Mouse (Mus musculus) lung, postnatal 0 days (tissue): ENCODE measurements around the gene Ostn. TPM values are rescaled to one million over a fixed set of nuclear protein-coding genes. Genes with fewer than 3 reads are reported as not detected.

ENCODE experiments used
- ATAC-seq: fragments of 200-750 bp; cut with Nextera tagmentation; 2 replicates; pipeline ENCODE4 v1.8.0; 2017; ENCODE audit warnings: moderate library complexity
- DNase-seq: peaks from one replicate; pipeline ENCODE4 v3.0.0-alpha.2; 2016; ENCODE audit warnings: low spot score
- H3K27ac ChIP-seq: fragments of 300-500 bp; sonication (generic); 2 replicates; pipeline ENCODE4 v1.5.1; 2014; ENCODE audit warnings: antibody characterized with exemption, mild to moderate bottlenecking, low read length, mixed read lengths
- H3K27me3 ChIP-seq: fragments of 300-500 bp; sonication (generic); replicated peaks from 2 replicates; pipeline ENCODE4 v1.6.1; 2014; ENCODE audit warnings: low read length, mixed read lengths; ENCODE audit not compliant: insufficient read depth
- H3K36me3 ChIP-seq: fragments of 300-500 bp; sonication (generic); 2 replicates; pipeline ENCODE4 v1.6.1; 2014; ENCODE audit warnings: low read length, mixed read lengths; ENCODE audit not compliant: insufficient read depth
- H3K4me1 ChIP-seq: fragments of 300-500 bp; sonication (generic); 2 replicates; pipeline ENCODE4 v1.6.1; 2014; ENCODE audit warnings: antibody characterized with exemption, low read depth, low read length, mixed read lengths; ENCODE audit not compliant: insufficient read depth
- H3K4me2 ChIP-seq: fragments of 300-500 bp; sonication (generic); replicated peaks from 2 replicates; pipeline ENCODE4 v1.6.1; 2014; ENCODE audit warnings: low read depth, mild to moderate bottlenecking, low read length, moderate library complexity, mixed read lengths
- H3K4me3 ChIP-seq: fragments of 300-500 bp; sonication (generic); 2 replicates; pipeline ENCODE4 v1.5.1; 2014; ENCODE audit warnings: low read depth, low read length
- H3K9ac ChIP-seq: fragments of 300-500 bp; sonication (generic); replicated peaks from 2 replicates; pipeline ENCODE4 v1.6.1; 2014; ENCODE audit warnings: low read depth, mild to moderate bottlenecking
- H3K9me3 ChIP-seq: fragments of 300-500 bp; sonication (generic); 2 replicates; pipeline ENCODE4 v1.6.1; 2016; ENCODE audit warnings: low read length, mixed read lengths
- CTCF ChIP-seq: IDR thresholded peaks from 2 replicates; pipeline ENCODE4 v1.5.1; 2016; ENCODE audit warnings: antibody characterized with exemption, mild to moderate bottlenecking
- EP300 ChIP-seq: IDR thresholded peaks from 2 replicates; pipeline ENCODE4 v1.6.1; 2016; ENCODE audit warnings: antibody characterized with exemption, mild to moderate bottlenecking, control low read depth
- WGBS: fragments of 180-500 bp; shearing (Covaris S2); extraction: QIAGEN DNeasy Blood & Tissue Kit; methylation state at CpG from one replicate; pipeline ENCODE4 v1.1.7; 2014; 5-methylcytosine and 5-hydroxymethylcytosine counted together
- polyA plus RNA-seq: library from polyadenylated mRNA; unstranded; fragments of >200 nt; fragmentation: Nextera tagmentation; extraction: Ambion mirVana; gene quantifications from 2 replicates; pipeline ENCODE4 v1.2.1, GENCODE M21; 2015

Gene Ostn
- polyA plus RNA-seq, 1 experiment from 2014 or later, result not detected

DNA sequence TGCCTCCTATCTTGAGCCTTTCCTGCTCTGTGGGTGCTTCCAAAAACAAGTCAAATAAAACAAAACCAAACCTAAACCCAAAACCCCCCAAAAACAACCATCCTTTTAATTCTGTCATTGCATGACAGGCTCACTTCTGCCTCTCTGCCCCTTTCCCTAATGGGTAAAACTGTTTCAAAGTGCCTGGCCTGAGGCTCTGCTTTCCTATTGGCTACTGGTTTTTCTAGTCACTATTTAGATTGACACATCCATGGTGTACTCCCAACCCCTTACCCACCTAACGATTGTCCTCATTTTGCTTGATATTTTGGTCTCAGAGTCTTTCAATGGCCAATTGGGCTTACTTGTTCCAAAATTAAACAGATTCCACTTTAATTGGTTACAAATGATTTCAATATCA lies 78.4 kb downstream of the Ostn start:
- Histone ChIP-seq H3K9ac (no peak overlapping the region), H3K27ac (no peak overlapping the region), H3K4me2 (no peak overlapping the region), H3K4me3 (no peak overlapping the region), H3K27me3 (no peaks in the 10 kb centered on the region), H3K4me1 (peaks cover 3% of the 10 kb centered on the region; the same call in 1 of the 2 replicates), H3K36me3 (no peaks in the 10 kb centered on the region), H3K9me3 (no peaks in the 10 kb centered on the region)
- no peak for DNase-seq
- 79% methylated on average over 1 of the region's 1 CpGs for WGBS
- TF ChIP-seq CTCF, result no peak
- TF ChIP-seq EP300, result no peak
- ATAC-seq, result no peak

DNA sequence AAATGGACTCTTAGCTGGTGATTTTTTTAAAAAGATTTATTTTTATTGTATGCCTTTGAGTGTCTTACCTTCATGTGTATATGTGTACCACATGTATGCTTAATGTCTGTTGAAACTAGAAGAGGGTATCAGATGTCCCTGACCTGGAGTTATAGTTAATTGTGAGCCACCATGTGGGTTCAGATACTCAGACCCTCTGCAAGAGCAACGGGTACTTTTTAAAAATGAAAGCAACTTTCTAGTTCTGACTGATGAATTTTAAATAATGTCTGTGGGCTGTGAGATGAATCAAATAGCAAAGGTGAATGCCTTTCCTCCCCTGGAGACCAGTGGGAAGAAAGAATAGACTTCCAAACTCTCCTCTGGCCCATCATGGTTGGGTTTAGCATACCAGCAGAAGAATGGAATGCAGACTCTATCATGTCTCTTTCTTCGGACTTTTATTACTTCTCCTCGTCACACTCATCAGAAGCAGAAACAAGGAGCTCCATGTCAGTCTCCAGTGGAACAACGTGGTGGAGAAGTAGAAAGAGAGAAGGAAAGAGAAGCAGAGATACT lies 79.6 kb downstream of the Ostn start:
- H3K4me1 ChIP-seq, result peaks cover 7% of the 10 kb centered on the region; the same call in 1 of the 2 replicates
- H3K9ac ChIP-seq, result no peak overlapping the region
- TF ChIP-seq CTCF (no peak), EP300 (no peak)
- H3K4me2 ChIP-seq, result no peak overlapping the region
- WGBS, result 61% methylated on average over 4 of the region's 4 CpGs
- H3K4me3 ChIP-seq, result no peak overlapping the region
- no peaks in the 10 kb centered on the region for H3K27me3 ChIP-seq
- no peaks in the 10 kb centered on the region for H3K9me3 ChIP-seq
- DNase-seq (no peak), ATAC-seq (no peak)
- no peak overlapping the region for H3K27ac ChIP-seq
- no peaks in the 10 kb centered on the region for H3K36me3 ChIP-seq

DNA sequence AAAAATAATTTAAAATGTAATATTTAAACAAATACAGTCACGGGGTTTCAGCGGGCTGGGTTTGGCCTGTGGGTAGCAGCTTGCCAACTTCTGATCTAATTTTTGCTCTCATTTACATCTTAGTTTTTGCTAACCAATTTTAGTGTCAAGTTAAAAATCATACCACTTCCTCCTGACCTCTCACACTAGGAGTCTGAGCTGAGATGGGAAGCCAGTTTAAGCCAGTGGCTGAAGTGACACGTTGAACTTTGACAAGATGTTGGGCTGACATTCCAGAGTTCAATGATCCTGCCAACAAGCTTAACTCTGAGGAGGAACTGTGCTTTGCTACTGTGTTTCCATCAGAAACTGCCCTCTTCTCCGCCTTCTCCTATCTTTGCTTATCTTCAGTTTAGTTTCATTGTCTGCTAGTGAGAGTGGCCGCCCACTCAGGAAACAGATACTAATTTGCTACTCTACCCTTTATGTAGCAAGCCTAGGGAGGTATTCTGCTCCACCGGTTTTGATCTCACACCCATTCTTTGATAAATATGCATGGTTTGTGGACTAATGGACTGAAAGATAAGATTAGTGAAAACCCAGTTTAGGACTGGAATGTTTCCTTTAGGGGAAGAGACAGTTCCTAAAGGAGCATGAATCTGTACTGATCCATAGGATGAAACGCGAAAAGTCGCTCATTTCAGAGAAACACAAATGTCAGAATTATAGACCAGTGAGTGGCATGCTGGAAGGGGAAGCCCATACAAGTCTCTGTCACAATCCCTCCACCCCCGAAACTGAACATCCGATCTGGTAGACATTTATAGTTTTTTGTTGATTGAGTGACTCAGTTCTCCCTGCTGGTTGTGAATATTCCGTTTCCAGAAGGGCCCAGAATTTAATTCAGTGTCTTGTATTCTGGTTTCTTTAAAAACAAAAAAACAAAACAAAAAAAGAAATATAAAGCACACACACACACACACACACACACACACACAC lies 80.6 kb downstream of the Ostn start:
- Histone ChIP-seq H3K36me3 (no peaks in the 10 kb centered on the region), H3K4me2 (peak overlapping the region; percentile 65; the same call in 1 of the 2 replicates), H3K27ac (peak overlapping the region; percentile 94), H3K4me1 (peaks cover 7% of the 10 kb centered on the region; the same call in 1 of the 2 replicates), H3K9ac (no peak overlapping the region), H3K9me3 (no peaks in the 10 kb centered on the region), H3K4me3 (peak overlapping the region; percentile 81), H3K27me3 (no peaks in the 10 kb centered on the region)
- no peak for ATAC-seq
- no peak for TF ChIP-seq EP300
- no peak for TF ChIP-seq CTCF
- DNase-seq, result peak; percentile 37
- 26% methylated on average over 12 of the region's 12 CpGs for WGBS

DNA sequence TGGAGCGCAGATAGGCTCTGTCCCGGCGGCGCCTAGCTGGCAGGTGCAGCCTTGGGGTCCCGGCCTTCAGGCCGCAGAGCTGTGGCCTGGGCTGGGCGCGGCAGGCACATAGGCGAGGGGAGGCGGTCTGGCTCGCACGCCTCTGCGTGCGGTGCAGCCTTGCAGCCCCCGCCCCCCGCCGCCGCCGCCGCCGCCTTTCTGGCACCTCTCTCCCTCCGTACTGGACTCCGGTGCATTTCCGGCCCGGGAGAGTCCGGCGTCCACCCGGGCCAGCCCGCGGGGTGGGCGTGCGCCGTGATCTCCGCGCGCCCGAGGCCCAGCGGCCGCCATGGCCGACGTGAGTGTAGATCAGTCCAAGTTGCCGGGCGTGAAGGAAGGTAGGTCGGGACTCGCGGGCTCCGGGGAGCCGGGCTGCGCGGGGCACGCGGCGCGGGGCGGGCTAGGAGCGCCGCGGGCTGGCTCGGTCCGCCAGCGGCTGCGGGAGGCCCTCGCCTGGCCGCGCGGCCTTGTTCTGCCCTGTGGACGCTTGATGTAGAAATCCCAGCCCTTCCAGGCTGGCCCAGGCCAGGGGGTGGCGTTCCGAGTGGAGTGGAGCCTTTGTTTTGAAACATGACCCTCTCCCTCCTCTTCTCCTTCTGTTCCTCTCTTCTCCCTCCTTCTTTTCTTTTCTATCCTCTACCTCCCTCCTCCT lies 81.6 kb downstream of the Ostn start, which contains the start of gene Ccdc50:
Ccdc50 (plus strand) TSS at position 109 of the 691 bp plus-strand sequence.
- H3K9ac ChIP-seq, result peak within 1 kb of the TSS; percentile 94
- peak within 1 kb of the TSS; percentile 81 for H3K4me3 ChIP-seq
- DNase-seq, result peak; percentile 88
- H3K4me1 ChIP-seq, result peaks cover 7% of the 10 kb centered on the region; the same call in 1 of the 2 replicates
- WGBS, result under 1% methylated on average over 41 of the region's 69 CpGs
- no peaks in the 10 kb centered on the region for H3K27me3 ChIP-seq
- H3K27ac ChIP-seq, result peak within 1 kb of the TSS; percentile 94
- ATAC-seq, result peak; percentile 96
- no peaks in the 10 kb centered on the region for H3K36me3 ChIP-seq
- TF ChIP-seq CTCF (peak; percentile 16; the same call in 1 of the 2 replicates), EP300 (no peak)
- no peaks in the 10 kb centered on the region for H3K9me3 ChIP-seq
- peak within 1 kb of the TSS; percentile 65 for H3K4me2 ChIP-seq

DNA sequence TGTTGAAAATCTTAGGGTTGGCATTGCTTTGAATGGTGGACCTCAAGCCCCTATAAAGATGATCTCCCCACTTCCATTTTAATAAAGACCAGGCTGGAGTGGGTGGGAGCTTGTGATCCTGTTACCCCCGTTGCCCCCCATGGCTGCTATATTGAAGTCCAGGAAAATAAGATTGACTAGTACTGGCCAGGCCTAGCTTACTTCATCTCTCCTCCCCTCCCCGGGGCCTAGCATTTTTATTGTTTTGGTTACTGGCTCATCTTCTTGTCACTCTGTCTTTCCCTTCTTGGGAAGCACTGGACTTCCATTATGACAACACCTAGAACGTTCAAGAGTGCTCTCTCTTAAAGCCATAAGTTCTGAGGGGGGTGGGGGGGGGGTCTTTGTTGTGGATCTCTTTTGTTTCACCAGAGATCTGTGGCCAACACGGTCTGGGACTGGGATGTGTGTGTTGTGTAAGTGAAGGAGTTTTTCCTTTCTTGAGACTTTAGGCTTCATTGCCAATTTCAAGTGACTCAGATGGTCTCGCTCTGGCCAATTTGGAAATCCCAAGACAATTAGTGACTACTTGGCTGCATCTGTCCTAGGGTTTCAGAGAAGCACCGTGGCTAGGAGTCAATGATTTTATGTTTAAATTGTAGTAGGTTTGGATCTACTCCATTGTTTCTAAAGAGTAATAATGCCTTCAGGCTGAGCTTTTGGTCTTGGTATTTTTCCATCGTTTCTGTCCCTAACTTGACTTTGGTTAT lies 82.4 kb downstream of the Ostn start:
- WGBS, result 26% methylated on average over 7 of the region's 7 CpGs
- Histone ChIP-seq H3K36me3 (no peaks in the 10 kb centered on the region), H3K9ac (peak overlapping the region; percentile 94), H3K27me3 (no peaks in the 10 kb centered on the region), H3K9me3 (no peaks in the 10 kb centered on the region), H3K27ac (peak overlapping the region; percentile 94), H3K4me1 (peaks cover 7% of the 10 kb centered on the region; the same call in 1 of the 2 replicates), H3K4me2 (peak overlapping the region; percentile 65), H3K4me3 (peak overlapping the region; percentile 81)
- ATAC-seq (no peak), DNase-seq (peak; percentile 68)
- TF ChIP-seq EP300, result no peak
- TF ChIP-seq CTCF, result no peak
